Mouse (Mus musculus) hindbrain, embryonic 12.5 days (tissue): ENCODE measurements around the gene Samd4. TPM values are rescaled to one million over a fixed set of nuclear protein-coding genes. Genes with fewer than 3 reads are reported as not detected.

Source experiments
- ATAC-seq: fragments of 200-750 bp; cut with Nextera tagmentation; 2 replicates; pipeline ENCODE4 v1.8.0; 2017; ENCODE audit warnings: moderate TSS enrichment; ENCODE audit not compliant: low FRiP score
- H3K27ac ChIP-seq: fragments of 300-500 bp; sonication (generic); 2 replicates; pipeline ENCODE4 v1.5.1; 2016; ENCODE audit warnings: mild to moderate bottlenecking
- H3K27me3 ChIP-seq: fragments of 300-500 bp; sonication (generic); 2 replicates; pipeline ENCODE4 v1.6.1; 2016; ENCODE audit warnings: mild to moderate bottlenecking
- H3K36me3 ChIP-seq: fragments of 300-500 bp; sonication (generic); 2 replicates; pipeline ENCODE4 v1.6.1; 2016; ENCODE audit warnings: mild to moderate bottlenecking
- H3K4me1 ChIP-seq: fragments of 300-500 bp; sonication (generic); 2 replicates; pipeline ENCODE4 v1.6.1; 2016
- H3K4me2 ChIP-seq: fragments of 300-500 bp; sonication (generic); replicated peaks from 2 replicates; pipeline ENCODE4 v1.6.1; 2016; ENCODE audit warnings: mild to moderate bottlenecking
- H3K4me3 ChIP-seq: fragments of 300-500 bp; sonication (generic); 2 replicates; pipeline ENCODE4 v1.5.1; 2016; ENCODE audit warnings: mild to moderate bottlenecking
- H3K9ac ChIP-seq: fragments of 300-500 bp; sonication (generic); 2 replicates; pipeline ENCODE4 v1.6.1; 2016; ENCODE audit warnings: mild to moderate bottlenecking, moderate library complexity
- H3K9me3 ChIP-seq: fragments of 300-500 bp; sonication (generic); replicated peaks from 2 replicates; pipeline ENCODE4 v1.6.1; 2016; ENCODE audit warnings: mild to moderate bottlenecking
- WGBS: fragments of 180-500 bp; shearing (Covaris S2); methylation state at CpG from one replicate; pipeline ENCODE4 v1.1.7; 2016; 5-methylcytosine and 5-hydroxymethylcytosine counted together
- polyA plus RNA-seq: library from polyadenylated mRNA; unstranded; fragments of >200 nt; fragmentation: Nextera tagmentation; extraction: Ambion mirVana; gene quantifications from 2 replicates; pipeline ENCODE4 v1.2.1, GENCODE M21; 2016

The Samd4 gene
- polyA plus RNA-seq, 1 experiment from 2014 or later, result 7.0 TPM

- H3K4me2 ChIP-seq, result no peak overlapping the region
- WGBS, result 70% methylated on average over 23 of the region's 23 CpGs
- no peaks in the 10 kb centered on the region for H3K36me3 ChIP-seq
- H3K27me3 ChIP-seq, result no peaks in the 10 kb centered on the region
- no peak overlapping the region for H3K4me3 ChIP-seq
- no peaks in the 10 kb centered on the region for H3K9me3 ChIP-seq
- peak; percentile 41 for ATAC-seq
- peaks cover 16% of the 10 kb centered on the region for H3K4me1 ChIP-seq
- 0 out of 2 replicates have a peak overlapping the region, but pooled peaks have one; percentile 14 for H3K27ac ChIP-seq
- no peak overlapping the region for H3K9ac ChIP-seq
These were observed 59.5 kb downstream of the Samd4 start for GRCm38 (mm10) chr14:46941896-46942812.

GRCm38 (mm10) chr14:46944411-46944810 lies 61.8 kb downstream of the Samd4 start:
- Histone ChIP-seq H3K27me3 (no peaks in the 10 kb centered on the region), H3K9ac (no peak overlapping the region), H3K4me3 (no peak overlapping the region), H3K4me2 (no peak overlapping the region), H3K27ac (no peak overlapping the region), H3K9me3 (no peaks in the 10 kb centered on the region), H3K36me3 (no peaks in the 10 kb centered on the region), H3K4me1 (peaks cover 16% of the 10 kb centered on the region)
- WGBS, result 81% methylated on average over 3 of the region's 3 CpGs
- ATAC-seq, result no peak

- Histone ChIP-seq H3K4me1 (peaks cover 23% of the 10 kb centered on the region), H3K9ac (no peak overlapping the region), H3K4me3 (no peak overlapping the region), H3K27ac (no peak overlapping the region), H3K4me2 (no peak overlapping the region), H3K36me3 (no peaks in the 10 kb centered on the region), H3K27me3 (no peaks in the 10 kb centered on the region), H3K9me3 (no peaks in the 10 kb centered on the region)
- WGBS, result 82% methylated on average over 10 of the region's 10 CpGs
- no peak for ATAC-seq
These were observed 63.3 kb downstream of the Samd4 start for GRCm38 (mm10) chr14:46945903-46946490.

- H3K4me3 ChIP-seq, result no peak overlapping the region
These were observed 65.0 kb downstream of the Samd4 start for GRCm38 (mm10) chr14:46947644-46948043.

GRCm38 (mm10) chr14:46950527-46951384 lies 68.1 kb downstream of the Samd4 start:
- no peak overlapping the region for H3K4me3 ChIP-seq
- H3K27ac ChIP-seq, result no peak overlapping the region
- peaks cover 12% of the 10 kb centered on the region; the same call in 1 of the 2 replicates for H3K4me1 ChIP-seq
- no peak overlapping the region for H3K4me2 ChIP-seq
- WGBS, result 67% methylated on average over 11 of the region's 11 CpGs
- H3K36me3 ChIP-seq, result no peaks in the 10 kb centered on the region
- ATAC-seq, result no peak
- H3K27me3 ChIP-seq, result no peaks in the 10 kb centered on the region
- H3K9ac ChIP-seq, result no peak overlapping the region
- no peaks in the 10 kb centered on the region for H3K9me3 ChIP-seq

More at GRCm38 (mm10) chr14:46947644-46948043, 65.0 kb downstream of the Samd4 start:
- Histone ChIP-seq H3K9ac (no peak overlapping the region), H3K4me1 (peaks cover 10% of the 10 kb centered on the region; the same call in 1 of the 2 replicates), H3K9me3 (no peaks in the 10 kb centered on the region), H3K27ac (no peak overlapping the region), H3K27me3 (no peaks in the 10 kb centered on the region), H3K4me2 (no peak overlapping the region), H3K36me3 (no peaks in the 10 kb centered on the region)
- ATAC-seq, result no peak
- 92% methylated on average over 3 of the region's 3 CpGs for WGBS

- WGBS, result 81% methylated on average over 2 of the region's 2 CpGs
- no peak for ATAC-seq
- Histone ChIP-seq H3K4me1 (peaks cover 15% of the 10 kb centered on the region), H3K4me2 (no peak overlapping the region), H3K27me3 (no peaks in the 10 kb centered on the region), H3K36me3 (no peaks in the 10 kb centered on the region), H3K9me3 (no peaks in the 10 kb centered on the region), H3K4me3 (no peak overlapping the region), H3K9ac (no peak overlapping the region), H3K27ac (no peak overlapping the region)
These were observed 69.6 kb downstream of the Samd4 start for GRCm38 (mm10) chr14:46952264-46952663.

- Histone ChIP-seq H3K36me3 (no peaks in the 10 kb centered on the region), H3K9ac (no peak overlapping the region), H3K9me3 (no peaks in the 10 kb centered on the region), H3K27ac (no peak overlapping the region), H3K4me1 (peaks cover 15% of the 10 kb centered on the region), H3K4me2 (no peak overlapping the region), H3K27me3 (no peaks in the 10 kb centered on the region), H3K4me3 (no peak overlapping the region)
- WGBS, result 70% methylated on average over 2 of the region's 2 CpGs
- no peak for ATAC-seq
These were observed 72.5 kb downstream of the Samd4 start for GRCm38 (mm10) chr14:46955109-46955508.

GRCm38 (mm10) chr14:46955574-46956043 lies 73.0 kb downstream of the Samd4 start:
- no peak for ATAC-seq
- 53% methylated on average over 9 of the region's 9 CpGs for WGBS
- Histone ChIP-seq H3K4me1 (peaks cover 10% of the 10 kb centered on the region), H3K9me3 (no peaks in the 10 kb centered on the region), H3K9ac (no peak overlapping the region), H3K27ac (no peak overlapping the region; the same call in 1 of the 2 replicates), H3K36me3 (no peaks in the 10 kb centered on the region), H3K4me3 (no peak overlapping the region), H3K27me3 (no peaks in the 10 kb centered on the region), H3K4me2 (no peak overlapping the region)

GRCm38 (mm10) chr14:46956121-46956520 lies 73.5 kb downstream of the Samd4 start:
- WGBS, result 34% methylated on average over 7 of the region's 7 CpGs
- no peaks in the 10 kb centered on the region for H3K9me3 ChIP-seq
- ATAC-seq, result no peak
- H3K36me3 ChIP-seq, result no peaks in the 10 kb centered on the region
- no peak overlapping the region for H3K9ac ChIP-seq
- no peak overlapping the region for H3K4me3 ChIP-seq
- H3K4me1 ChIP-seq, result peaks cover 5% of the 10 kb centered on the region; the same call in 1 of the 2 replicates
- no peak overlapping the region for H3K4me2 ChIP-seq
- no peak overlapping the region; the same call in 1 of the 2 replicates for H3K27ac ChIP-seq
- H3K27me3 ChIP-seq, result no peaks in the 10 kb centered on the region

- H3K4me1 ChIP-seq, result peaks cover 5% of the 10 kb centered on the region
- H3K4me3 ChIP-seq, result no peak overlapping the region
- no peaks in the 10 kb centered on the region for H3K27me3 ChIP-seq
- no peaks in the 10 kb centered on the region for H3K9me3 ChIP-seq
- no peak overlapping the region for H3K4me2 ChIP-seq
- no peaks in the 10 kb centered on the region for H3K36me3 ChIP-seq
- WGBS, result 69% methylated on average over 7 of the region's 7 CpGs
- H3K9ac ChIP-seq, result no peak overlapping the region
- no peak for ATAC-seq
- H3K27ac ChIP-seq, result no peak overlapping the region
These were observed 76.6 kb downstream of the Samd4 start for GRCm38 (mm10) chr14:46959166-46959721.

- Histone ChIP-seq H3K27ac (no peak overlapping the region), H3K4me2 (no peak overlapping the region), H3K27me3 (no peaks in the 10 kb centered on the region), H3K4me3 (no peak overlapping the region), H3K9me3 (no peaks in the 10 kb centered on the region), H3K4me1 (peaks cover 11% of the 10 kb centered on the region), H3K36me3 (no peaks in the 10 kb centered on the region), H3K9ac (no peak overlapping the region)
- WGBS, result 91% methylated on average over 2 of the region's 2 CpGs
- ATAC-seq, result no peak
These were observed 77.2 kb downstream of the Samd4 start for GRCm38 (mm10) chr14:46959831-46960230.
